Mouse (Mus musculus) adrenal gland, postnatal 25 days (tissue): ENCODE data around the gene Inhbe. TPM values are rescaled to one million over a fixed set of nuclear protein-coding genes. Genes with fewer than 3 reads are reported as not detected.
A peak's percentile ranks its signal among the peaks of the same experiment; 100 is the strongest.

Experiments used
- DNase-seq: peaks from one replicate; pipeline ENCODE4 v3.0.0; 2021; ENCODE audit warnings: mixed read lengths
- total RNA-seq: library from RNA; stranded (reverse); gene quantifications from 2 replicates; pipeline ENCODE4 v1.2.3, GENCODE M21; 2021

Inhbe gene
- total RNA-seq, 1 experiment from 2014 or later, result not detected

GRCm38 (mm10) chr10:127343029-127343428 is 11.2 kb downstream of the Inhbe start:
- no peak for DNase-seq

GRCm38 (mm10) chr10:127341891-127342639 is 12.1 kb downstream of the Inhbe start, which contains the start of gene Gli1:
TSS of gene Gli1 (minus strand) at chr10:127341974.
- peak; percentile 82 for DNase-seq

DNA sequence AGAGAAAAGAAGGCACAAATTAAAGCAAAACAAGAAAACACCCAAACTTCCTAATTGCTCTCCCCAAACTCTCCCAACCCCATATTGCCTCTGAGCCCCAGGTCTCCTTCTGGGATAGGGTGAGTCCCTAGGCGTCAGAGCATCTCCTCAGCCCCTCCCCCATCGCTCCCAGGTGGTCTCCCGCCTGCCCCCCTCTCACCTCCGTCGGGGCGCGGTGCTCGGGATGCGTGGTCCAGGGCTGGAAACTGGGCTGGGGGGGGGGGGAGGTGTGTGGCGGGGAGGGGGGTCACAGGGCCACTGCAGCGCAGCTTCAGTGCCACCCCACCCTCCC is 12.9 kb downstream of the Inhbe start:
- no peak for DNase-seq

DNA sequence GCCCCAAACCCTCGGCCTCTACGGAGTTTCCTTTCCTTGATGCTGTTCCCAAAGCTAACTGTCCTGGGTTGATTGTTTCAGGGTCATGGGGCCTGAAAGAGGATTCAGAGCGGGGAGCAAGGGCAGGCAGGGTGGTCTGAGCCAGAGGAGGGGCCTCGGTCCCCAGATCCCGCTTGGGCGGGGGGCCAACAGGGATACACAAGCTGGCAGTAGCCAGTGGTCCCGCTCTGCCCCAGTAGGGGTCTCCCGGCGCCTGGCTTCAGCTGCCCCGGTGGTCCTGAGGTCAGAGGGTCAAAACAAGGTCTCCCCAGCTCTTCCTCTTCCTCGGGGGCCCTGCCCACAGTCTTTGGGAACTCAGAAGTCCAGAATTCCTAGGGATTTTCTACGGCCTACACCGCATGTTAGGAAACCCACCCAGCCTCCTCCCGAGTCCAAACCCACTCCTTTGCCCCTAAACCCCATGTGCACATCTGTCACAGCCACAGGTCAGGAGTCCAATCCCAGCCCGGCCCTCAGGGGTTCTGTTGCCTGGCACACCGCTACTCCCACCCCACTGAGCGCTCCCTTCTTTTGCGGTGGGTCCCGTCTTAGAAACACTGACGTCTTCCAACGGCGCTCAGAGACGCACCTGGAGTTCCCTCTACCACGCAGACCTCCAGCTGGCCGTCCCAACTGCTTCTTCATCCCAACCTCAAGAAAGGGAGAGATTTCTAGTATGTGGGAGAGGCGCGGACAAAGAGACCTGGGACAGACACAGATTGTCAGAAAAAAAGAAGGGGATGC is 13.4 kb downstream of the Inhbe start:
- DNase-seq, result no peak

DNA sequence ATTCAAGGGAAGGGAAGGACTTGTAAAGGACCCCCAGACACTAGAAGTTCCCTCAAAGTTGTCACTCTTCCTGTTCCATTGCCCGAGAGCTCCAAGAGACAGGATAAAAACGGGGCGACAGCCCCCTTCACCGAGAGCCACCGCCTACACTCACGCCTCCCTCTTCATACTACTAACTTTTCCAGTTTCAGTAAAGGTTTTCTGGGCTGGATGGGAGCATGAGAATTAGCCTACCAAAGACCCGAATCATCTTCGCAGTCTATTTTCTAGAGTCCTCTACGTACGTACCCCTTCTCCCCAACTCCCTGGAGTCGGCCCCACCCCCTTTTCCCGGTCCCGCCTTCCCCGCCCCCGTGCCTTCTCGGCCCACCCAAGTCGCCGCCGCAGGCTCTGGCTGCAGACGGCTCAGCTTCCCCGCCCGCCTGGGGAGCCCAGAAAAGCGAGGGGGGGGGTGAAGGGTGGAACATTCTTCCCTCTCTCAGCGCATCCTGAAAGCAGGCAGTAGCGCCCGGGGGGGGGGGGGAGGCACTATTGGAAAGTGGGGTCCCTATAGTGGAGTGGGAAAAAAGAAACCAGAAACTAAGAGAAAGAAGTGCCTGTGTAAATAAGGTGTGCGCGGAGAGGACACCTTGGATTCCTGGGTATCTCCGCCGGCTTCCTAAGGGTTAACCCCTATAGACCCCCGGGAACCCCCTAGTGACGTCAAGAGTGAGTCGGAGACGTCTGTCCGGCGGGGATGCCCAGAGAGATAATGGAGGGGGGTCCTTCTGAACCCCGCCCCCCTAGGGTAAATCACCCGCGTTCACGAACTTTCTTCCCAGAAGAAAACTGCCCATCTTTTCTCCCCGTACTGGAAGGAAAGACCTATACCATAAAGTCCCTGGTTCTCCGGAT is 14.3 kb downstream of the Inhbe start:
- DNase-seq, result peak; percentile 61

DNA sequence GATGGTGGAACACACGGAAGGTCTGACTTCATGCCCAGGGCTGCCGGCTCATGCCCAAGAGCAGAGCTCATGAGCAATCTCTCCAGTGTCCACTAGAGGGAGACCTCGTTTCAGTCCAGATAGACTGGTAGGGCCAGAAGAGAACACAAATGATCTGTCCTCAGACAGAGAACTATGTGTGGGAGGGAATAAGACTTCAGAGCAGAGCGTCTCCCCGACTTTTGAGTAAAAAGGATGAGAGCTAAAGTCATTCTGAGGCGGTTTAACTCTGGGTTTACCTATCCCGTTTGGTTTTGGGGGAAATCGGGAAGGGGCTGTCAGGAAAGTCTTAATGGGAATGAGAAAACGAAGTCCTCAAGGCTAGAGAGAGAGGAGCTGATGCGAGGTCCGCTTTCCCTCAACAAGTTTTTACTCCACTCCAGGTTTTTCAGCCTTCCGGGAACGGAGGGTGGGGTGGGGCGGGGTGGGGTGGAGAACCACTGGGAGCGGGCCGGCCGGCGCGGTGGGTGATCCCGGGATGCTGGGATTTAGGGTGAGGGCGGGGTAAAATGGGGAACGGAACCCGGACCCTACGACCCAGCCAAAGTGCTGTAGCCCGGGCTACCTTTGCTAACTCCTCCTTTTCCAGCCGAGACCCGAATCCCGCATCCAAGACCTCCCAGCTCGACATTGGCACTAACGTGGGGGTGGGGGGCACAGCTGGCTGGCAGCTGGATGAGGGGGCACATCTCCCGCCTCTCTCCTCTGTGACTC is 15.1 kb downstream of the Inhbe start:
- peak; percentile 73 for DNase-seq

GRCm38 (mm10) chr10:127337536-127338099 is 16.6 kb downstream of the Inhbe start:
- no peak for DNase-seq

DNA sequence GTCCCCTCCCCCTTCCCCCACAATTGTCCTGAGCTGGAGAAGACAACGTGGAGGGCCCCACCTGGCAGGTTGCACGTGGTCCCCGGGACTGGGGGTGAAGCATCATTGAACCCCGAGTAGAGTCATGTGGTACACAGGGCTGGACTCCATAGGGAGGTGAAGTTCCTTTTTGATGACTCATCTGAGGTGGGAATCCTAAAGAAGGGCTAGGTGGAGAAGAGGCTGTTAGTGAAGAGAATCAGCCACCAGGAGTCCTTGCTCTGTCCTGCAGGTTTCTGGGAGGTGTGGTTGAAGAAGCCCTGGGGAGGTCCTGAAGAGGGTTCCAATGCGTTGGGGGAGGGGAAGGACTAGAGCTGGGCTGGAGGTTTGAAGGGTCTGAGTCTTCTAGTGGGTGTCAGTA is 17.3 kb downstream of the Inhbe start:
- no peak for DNase-seq

DNA sequence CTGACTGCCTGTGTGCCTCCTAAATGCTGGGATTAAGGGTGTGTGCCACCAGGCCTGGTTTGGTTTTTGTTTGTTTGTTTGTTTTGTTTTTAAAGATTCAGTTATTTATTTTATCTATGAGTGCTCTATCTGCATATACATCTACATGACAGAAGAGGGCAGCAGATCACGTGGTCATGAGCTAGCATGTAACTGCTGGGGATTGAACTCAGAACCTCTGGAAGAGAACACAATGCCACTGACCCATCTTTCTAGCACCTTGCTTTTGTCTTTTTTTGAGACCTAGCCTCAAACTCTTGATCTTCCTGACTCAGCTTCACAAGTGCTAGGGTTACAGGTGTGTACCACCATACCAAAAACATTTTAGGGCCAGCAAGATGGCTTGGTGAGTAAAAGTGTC is 18.9 kb downstream of the Inhbe start:
- no peak for DNase-seq

- no peak for DNase-seq
These were observed 21.1 kb downstream of the Inhbe start for GRCm38 (mm10) chr10:127333152-127333551.

GRCm38 (mm10) chr10:127332211-127332874 is 21.9 kb downstream of the Inhbe start:
- no peak for DNase-seq

- DNase-seq, result no peak
These were observed 24.0 kb downstream of the Inhbe start for GRCm38 (mm10) chr10:127330212-127330611.

DNA sequence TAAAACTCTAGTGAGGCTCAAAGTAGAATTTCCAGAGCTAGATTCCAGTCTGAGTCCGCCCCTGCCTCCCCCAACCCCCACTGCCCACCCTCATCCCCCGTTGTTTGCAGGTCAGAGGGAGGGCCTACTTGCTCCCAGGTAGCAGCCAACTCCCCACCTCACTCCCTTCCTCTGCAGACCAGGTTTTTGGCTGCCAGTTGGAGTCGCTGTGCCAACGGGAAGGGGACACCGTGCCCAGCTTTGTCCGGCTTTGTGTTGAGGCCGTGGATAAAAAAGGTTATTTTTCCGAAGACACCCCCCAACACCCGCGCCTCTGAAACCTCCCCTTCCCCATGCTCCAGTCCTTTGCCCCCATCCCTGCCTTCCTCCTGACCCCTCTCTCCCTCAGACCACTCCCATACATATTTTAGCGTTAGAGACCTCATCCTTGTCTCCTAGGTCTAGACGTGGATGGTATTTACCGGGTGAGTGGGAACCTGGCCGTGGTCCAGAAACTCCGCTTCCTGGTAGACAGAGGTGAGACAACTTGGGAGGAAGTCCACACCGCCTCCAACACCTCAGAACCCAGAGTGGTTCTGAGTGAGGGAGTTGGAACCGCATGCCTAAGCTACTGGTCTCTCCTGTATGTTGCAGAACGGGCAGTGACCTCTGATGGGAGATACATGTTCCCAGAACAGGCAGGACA is 26.6 kb downstream of the Inhbe start:
- no peak for DNase-seq

- peak; percentile 52 for DNase-seq
These were observed 27.4 kb downstream of the Inhbe start for GRCm38 (mm10) chr10:127326828-127327227.

GRCm38 (mm10) chr10:127326017-127326801 is 28.0 kb downstream of the Inhbe start:
- peak; percentile 36 for DNase-seq

DNA sequence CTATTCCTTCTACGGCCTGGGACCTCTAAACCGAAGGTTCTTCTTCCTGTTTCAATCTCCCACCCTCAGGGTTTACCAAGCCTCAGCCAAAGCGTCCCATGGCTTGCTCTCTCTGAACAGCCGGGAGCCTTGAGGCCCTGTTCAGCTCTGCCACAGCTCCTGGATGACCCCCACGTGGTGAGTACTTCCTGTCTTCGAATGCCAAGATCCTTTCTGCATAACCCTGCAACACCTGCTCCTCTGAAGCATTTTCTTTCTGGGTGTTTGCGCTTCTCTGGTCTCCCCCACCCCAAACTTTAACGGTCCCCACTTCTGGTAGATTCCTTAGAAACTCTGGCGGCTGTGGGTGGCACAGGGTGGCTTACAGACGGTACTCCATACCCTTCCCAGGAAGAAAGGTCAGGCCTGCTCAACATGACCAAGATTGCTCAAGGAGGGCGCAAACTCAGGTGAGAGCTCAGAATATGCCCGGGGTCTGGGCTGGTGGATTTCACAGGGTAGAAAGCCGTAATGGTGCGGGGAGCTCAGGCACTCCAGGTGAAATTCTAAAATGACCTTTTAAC is 28.7 kb downstream of the Inhbe start:
- DNase-seq, result no peak

GRCm38 (mm10) chr10:127324495-127324894 is 29.7 kb downstream of the Inhbe start:
- no peak for DNase-seq

- no peak for DNase-seq
These were observed 30.9 kb downstream of the Inhbe start for GRCm38 (mm10) chr10:127323131-127323855.
